Mouse (Mus musculus) spleen, adult 18-20 months (tissue): ENCODE results near the gene D1Ertd622e.
A peak's percentile ranks its signal among the peaks of the same experiment; 100 is the strongest.

Experiments used
- DNase-seq, 2 experiments: peaks; one replicate each; pipeline ENCODE4 v3.0.0; 2022; ENCODE audit warnings: mixed read lengths in 2 of 2

The D1Ertd622e gene

DNA sequence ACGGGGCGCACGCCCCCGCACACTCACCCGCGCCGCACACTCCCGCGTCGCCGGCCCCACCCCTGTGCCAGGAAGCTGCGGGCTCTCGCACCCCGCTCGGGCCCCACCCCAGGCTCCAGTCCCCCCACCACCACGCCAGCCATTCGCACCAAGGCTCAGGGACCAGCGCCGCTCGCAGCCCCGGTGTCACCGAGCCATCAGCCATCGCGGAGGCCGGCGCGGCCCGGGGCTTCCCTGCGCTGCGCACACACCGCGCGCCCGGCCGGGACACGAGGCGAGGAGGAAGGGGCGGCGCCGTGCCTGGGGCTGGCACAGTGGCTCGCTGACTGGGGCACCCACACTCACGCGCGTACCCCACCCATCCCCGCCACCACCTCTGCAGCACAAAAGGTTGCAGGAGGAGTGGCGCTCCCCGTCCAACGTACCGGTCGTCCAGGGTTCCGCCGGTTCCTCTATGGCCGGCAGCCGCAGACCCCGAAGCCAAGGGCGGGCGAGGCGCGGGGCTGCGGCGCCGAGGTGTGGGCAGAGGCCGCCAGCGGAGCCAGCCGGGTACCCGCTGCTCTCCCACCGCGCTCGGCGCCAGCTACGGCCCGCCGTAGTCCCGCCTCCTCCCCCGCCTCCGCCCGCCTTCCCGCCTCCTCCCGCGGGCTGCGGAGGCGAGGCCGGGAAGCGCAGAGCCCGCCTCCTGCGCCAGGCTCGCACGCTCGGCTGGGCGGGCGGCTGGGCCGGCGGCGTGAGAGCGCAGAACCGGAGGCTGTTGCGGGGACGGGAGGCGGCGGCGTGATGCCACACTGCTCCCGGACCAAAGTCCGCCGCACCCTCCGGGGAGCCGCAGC, at the start of gene D1Ertd622e:
Gene D1Ertd622e, minus strand, starts transcription at position 669 of the 836 bp plus-strand sequence.
- DNase-seq = peak; percentile 73 to 77

DNA sequence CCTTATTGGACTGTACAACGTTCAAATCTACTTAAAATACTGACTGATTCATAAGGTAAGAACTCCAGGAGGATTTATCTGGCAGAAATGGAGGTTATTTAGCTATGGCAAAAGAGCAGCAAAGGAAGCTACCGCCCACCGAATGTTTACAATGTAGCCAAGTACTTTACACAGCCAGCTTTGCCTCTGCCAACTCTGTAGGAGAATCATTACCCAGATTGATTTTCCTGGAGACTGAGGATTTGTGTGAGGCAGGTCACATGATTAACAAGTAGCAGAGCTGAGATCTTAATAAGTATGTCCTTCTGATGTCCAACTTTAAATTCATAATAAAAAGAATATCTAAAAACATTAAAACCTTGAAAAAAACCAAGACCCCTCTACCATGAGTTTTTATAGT, 48.6 kb upstream of the D1Ertd622e start:
- no peak for DNase-seq

GRCm38 (mm10) chr1:97705389-97705788, 43.5 kb upstream of the D1Ertd622e start:
- no peak for DNase-seq

GRCm38 (mm10) chr1:97704646-97705045, 42.8 kb upstream of the D1Ertd622e start:
- no peak for DNase-seq

- DNase-seq = no peak
Observed at GRCm38 (mm10) chr1:97698956-97699570, 37.2 kb upstream of the D1Ertd622e start.

- no peak for DNase-seq
Observed at GRCm38 (mm10) chr1:97697273-97697672, 35.4 kb upstream of the D1Ertd622e start.

- no peak for DNase-seq
Observed at GRCm38 (mm10) chr1:97693825-97694224, 32.0 kb upstream of the D1Ertd622e start.

- DNase-seq = peak; percentile 9 to 50
Observed at GRCm38 (mm10) chr1:97688756-97689155, 26.9 kb upstream of the D1Ertd622e start.

DNA sequence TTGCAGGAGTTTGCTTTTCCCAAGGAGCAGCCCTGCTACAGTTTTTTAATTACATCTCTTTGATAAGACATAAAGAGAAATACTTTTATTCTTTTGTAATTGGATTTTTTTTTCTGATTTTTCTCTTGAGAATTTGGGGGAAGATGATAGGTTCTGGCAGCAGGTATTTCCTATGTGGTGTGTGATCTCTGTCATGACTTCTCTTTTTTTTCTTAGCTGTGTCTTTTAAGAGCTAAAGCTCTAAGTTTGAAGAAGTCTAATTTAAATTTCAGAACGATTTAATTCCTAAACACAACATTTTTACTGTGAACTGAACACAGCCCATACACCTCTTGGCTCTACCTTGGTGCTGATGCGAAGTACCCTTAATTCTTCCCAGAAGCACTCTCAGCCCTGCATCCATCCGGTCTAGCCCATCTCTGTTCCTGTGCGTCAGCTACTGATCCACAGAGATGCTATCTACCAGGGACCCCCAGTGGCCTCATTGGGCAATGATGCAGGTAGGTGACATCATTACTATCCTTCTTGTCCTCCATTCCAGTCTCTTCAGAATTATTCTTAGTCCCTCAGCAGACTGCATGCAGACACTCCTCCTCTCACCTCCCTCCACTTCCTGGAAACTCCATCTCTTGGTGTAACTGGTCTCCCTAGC, 14.8 kb upstream of the D1Ertd622e start:
- no peak for DNase-seq

DNA sequence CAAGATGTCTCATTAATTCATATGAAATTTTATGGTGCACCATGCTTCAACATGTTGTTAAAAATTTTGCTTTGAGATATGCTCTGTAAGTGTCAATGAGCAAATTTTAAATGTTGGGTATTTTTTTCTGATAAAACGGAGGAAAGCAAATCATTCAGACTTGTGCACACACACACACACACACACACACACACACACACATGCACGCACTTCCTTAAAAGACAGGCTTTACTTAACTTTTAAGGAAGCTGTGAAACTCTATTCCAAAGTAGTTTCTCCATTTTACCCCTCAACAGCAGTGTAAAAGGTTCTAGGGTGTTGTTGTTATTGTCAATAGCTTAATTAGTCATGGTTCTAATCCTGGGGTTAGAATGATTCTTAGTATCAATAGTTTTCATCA, 14.2 kb upstream of the D1Ertd622e start:
- DNase-seq = no peak

GRCm38 (mm10) chr1:97672849-97673248, 11.0 kb upstream of the D1Ertd622e start:
- no peak for DNase-seq

DNA sequence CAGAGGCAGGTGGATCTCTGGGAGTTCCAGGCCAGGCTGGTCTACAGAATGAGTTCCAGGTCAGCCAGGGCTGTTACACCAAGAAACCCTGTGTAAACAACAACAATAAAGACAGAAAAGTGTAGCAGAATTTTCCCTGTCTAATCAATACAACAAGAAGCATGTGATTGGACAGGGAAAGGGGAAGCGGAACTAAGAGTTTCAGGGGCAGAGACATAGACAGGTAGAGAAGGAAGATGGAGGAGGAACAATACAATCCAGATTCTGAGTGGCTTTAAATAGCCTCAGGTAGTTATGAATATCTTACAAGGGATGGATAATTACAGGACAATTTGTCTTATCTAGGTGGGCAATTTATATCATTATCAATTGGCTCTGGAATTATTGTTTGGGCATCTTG, 5.4 kb upstream of the D1Ertd622e start:
- DNase-seq = no peak

GRCm38 (mm10) chr1:97662324-97662723, 450 bp upstream of the D1Ertd622e start:
- peak in 1 of 2 experiments; percentile 23 for DNase-seq

DNA sequence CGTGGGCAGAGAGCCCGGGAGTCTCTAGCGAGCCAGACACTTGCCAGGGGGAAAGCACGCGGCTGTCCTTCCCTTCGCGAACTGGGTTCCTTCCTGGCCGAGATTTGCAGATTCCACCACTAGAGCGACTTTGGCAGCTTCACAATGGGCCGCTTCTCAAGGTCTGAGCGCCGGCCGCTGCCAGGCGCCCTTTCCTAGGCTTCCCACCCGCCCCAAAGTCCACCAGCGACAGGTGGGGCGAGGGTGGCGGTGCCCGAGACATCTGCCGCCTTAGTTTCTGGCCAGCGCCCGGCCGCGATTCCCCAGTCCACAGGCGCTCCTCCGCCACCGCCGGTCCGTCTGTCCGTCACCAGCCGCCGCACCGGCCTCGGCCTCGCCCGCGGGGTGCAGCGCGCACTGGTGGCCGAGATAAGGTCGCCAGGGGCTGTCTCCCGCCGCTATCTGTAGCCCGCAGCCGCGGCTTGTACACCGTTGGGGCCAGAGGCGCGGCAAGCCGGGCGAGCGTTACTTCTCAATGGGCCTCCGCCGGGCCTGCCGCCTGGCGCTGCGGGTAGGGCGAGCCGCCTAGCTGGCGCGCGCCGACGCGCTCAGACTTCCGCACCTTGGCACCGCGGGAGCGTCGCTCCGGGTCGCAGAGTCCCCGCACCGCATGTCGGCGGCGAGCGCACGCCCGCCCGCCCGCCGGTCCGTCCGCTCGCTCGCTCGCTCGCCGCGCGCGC, 1.0 kb downstream of the D1Ertd622e start:
- peak; percentile 49 to 64 for DNase-seq

DNA sequence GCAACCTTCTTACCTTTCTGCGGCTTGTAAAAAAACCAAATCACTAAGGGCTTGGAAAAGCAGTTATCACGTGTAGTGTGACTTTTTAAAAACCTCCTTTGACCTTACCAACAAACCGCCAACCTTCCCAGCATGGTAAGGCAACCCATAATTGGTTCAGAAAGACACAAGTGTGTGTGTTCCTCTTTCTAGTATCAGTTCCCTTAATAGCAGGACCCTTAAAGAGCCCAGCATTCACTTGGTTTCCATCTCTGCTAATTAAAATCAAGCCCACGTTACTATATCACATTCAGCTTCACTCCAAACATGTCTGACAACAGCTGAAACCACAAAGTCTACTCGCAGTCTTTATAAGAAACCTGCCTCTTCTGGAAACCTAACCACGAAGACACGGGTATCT, 2.5 kb downstream of the D1Ertd622e start:
- peak in 1 of 2 experiments; percentile 21 for DNase-seq

GRCm38 (mm10) chr1:97657786-97658185, 4.1 kb downstream of the D1Ertd622e start:
- DNase-seq = no peak

GRCm38 (mm10) chr1:97657201-97657600, 4.7 kb downstream of the D1Ertd622e start:
- no peak for DNase-seq

DNA sequence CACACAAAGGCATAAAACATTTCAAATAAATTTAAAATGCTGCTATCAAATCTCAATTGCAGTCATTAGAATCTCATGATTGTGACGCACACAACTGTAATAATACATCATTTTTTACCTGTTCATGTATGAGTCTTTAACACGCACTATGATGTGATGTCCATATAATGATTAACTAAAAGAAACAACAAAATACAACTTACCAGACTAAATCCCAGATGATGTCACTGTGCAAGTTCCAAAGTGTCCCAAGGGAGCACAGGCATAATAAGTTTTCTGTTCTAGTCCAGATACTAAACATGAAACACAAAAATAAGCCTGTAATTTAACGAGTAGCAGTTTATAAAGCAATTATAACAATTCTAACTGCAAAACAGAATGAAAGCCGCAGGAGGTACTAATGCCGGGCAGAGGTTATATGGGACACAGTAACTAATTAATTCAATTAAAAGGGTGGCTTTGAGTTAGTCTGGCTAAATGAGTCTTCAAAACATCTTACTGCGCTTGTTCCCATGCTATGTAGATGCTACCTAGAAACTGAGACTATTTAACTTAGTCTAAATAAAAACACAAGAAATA, 7.4 kb downstream of the D1Ertd622e start:
- no peak for DNase-seq

DNA sequence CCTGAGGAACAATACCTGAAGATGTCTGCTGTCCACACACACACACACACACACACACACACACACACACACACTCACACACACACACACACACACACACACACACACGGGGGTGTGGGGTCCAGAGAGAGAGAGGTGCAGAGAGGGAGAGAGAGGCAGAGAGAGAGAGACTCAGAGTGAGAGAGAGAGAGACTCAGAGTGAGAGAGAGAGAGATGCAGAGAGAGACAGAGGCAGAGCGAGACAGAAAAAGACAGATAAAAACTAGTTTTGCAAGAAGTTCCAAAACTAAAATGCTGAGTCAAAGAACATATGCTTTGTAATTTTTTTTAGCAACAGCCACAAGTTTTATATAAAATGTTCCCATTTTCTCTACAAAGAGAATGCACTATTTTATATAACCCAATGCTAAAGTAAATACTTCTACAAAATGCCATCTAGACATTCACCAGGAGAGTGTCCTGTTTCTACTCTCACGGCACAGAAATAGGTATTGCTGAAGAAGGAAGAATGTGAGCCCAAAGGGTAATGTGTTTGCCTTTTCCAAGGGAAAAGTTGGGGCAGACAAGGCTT, 11.2 kb downstream of the D1Ertd622e start:
- DNase-seq = no peak

- DNase-seq = no peak
Observed at GRCm38 (mm10) chr1:97650072-97650471, 11.8 kb downstream of the D1Ertd622e start.

GRCm38 (mm10) chr1:97647037-97647436, 14.8 kb downstream of the D1Ertd622e start:
- no peak for DNase-seq

DNA sequence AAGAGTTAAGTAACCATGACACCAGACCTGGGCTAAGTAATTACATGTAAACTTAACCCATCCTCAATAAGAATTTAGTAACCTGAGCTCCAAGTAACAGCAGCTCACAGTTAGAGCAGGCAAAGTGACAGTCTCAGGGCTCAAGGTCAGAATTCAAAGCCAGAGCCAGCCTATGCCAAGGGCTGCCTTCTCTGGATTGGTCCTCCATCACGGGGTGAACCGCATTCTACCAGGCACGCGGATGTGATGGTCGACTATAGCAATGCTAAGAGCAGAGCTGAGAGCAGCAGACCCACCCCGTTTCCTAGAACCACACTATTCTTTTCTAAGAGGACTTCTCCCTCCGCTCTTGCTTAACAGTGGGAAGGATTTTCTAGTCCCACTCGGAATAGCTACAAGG, 27.8 kb downstream of the D1Ertd622e start:
- no peak for DNase-seq
